Mouse (Mus musculus) ovary, adult 18-20 months (tissue): ENCODE results near the gene Ltbp2.
A peak's percentile ranks its signal among the peaks of the same experiment; 100 is the strongest.

ENCODE experiments used
- DNase-seq: peaks from one replicate; pipeline ENCODE4 v3.0.0; 2022; ENCODE audit warnings: low spot score, mixed read lengths

Ltbp2 gene

DNA sequence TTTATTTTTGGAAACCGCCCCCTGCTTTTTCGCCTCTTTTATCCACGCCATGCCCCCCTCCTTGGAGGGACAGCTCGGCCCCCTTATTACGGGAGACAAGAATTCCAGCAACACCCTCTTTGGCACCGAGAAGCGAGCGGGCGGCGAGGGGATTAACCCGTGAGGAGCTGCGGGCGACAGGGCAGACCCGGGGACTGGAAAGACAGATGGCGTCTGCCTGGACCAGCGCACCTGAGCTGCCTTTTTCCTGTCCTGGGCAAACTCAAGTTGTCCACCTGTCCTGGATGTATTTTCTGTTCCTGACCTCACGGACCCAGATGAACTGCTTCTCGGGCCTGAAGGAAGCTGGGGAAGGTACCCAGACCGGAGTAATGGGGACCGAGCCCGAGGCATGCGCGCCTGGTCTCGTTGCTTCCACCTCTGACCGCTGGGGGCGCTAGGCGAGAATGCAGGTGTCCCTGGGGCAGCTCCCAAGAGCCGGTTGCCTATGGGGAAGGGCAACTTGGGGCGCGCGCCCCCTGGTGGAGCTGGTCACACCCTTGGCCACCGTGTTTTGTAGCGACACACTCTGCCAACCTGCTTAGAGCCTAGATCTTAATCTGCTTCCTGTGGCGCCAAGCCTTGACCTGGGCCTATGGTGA lies at the start of gene Ltbp2:
TSS of gene Ltbp2 (minus strand) at position 52 of the 641 bp plus-strand sequence.
- peak; percentile 56 for DNase-seq

DNA sequence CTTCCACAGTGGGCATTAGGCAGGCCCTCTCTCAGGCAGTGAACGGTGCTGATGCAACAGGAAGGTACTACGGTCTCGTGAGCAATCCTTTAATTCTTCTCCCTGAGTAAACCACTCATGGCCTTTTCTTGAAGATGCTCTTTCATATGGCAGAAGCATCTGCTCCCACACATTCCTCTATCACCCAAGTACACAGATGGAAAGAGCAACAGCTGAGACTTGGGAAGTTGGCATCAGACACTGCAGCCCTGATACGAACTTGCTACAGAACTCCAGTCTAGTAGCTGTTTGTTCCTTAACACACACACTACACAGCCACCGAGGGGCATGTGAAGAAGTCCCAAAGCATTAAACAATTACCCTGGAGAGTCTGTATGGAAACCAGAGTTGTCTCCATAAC lies 48.0 kb upstream of the Ltbp2 start:
- no peak for DNase-seq

- no peak for DNase-seq
These were observed 45.6 kb upstream of the Ltbp2 start for GRCm38 (mm10) chr12:84921881-84922419.

DNA sequence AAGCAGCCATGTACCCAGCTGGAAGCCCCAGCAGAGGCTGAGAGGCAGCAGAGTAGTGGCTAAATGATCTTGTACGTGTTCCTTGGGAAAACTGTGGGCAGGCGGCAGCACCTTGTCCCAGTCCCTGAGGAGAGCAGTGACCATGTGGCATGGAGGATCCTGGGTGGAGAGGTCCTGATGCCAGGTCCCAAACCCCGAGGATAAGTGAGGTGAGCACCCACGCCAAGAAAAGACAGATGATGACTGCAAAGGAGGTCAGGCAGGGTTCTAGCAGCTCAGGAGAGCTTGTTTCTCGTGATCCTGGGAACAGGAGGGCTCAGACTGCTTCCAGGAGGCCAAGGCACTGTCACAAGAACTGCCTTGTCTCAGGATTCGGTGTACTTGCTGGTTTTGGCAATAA lies 42.5 kb upstream of the Ltbp2 start:
- DNase-seq: no peak

DNA sequence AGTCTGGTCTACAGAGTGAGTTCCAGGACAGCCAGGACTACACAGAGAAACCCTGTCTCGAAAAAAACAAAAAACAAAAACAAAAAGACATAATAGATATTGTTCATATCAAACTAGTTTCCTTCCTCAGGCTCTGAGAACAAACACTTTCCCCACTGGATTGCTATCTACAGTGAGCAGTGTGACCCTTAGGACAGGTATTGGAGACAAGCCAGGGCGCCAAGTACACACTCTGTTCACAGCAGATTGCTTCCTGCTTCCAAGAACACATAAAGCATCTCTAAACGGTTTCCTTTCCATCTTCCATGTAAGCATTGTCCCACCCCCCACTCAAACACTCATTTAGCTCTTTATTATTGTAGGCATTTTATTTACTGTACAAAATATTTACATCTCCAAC lies 41.5 kb upstream of the Ltbp2 start:
- no peak for DNase-seq

GRCm38 (mm10) chr12:84914959-84915358 lies 38.6 kb upstream of the Ltbp2 start:
- DNase-seq: no peak

DNA sequence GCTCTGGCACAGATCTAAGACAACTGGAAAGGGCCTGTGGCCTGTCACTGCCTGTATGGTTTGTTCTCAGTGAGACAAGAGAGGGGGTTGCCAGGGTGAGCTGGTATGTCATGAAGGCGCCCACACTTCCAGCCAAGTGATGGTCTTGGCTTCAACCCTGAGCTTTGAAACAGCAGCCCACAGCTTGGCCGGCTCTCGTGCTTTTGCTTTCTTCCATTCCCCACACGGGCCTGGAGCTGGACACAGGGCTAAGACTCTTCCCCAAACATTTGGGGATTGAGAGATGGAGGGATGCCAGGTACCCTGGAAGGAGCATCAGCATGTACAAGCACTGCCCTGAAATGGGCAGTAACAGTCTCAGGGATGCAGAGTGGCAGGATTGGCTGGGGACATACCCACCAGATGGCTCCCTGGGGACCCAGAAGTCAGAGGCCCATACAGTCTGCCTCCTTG lies 36.3 kb upstream of the Ltbp2 start:
- DNase-seq: no peak

DNA sequence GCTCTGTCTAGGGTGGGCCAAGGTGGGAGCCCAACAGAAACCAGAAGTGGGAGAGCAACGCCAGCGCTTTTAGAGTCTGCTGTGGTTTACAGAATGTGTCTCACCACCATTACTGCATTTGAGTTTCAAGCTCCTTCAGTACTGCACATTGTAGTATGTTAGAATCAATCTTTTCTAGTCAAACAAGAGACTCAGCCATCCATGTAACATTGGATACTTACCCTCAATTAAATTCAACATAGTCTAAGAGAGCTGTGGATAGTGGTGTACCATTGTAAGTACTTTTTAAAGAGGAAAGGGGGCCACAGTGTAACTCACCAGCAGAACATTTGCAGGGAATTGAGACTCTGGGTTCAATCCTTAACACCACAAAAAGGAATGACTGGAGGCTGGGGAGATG lies 35.3 kb upstream of the Ltbp2 start:
- DNase-seq: no peak

DNA sequence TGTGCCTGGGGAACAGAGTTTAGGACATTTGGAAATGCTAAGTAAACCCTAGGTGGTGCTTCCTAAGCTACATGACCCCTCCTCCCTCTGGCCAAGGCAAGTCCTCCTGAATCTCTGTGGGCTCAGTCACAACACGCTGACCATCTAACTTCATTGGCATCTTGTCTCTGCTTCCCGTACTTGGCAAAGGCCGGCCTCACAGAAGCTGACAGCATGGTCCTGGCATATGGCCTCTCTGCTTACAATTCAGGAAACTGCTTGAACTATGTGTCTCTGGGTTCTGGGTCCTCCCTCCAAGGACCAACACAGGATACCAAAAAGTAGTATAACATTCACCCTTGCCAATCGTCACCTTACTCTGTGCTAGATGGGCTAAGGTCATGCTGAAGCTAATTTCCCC lies 33.7 kb upstream of the Ltbp2 start:
- no peak for DNase-seq

GRCm38 (mm10) chr12:84907627-84908480 lies 31.5 kb upstream of the Ltbp2 start:
- DNase-seq: no peak

DNA sequence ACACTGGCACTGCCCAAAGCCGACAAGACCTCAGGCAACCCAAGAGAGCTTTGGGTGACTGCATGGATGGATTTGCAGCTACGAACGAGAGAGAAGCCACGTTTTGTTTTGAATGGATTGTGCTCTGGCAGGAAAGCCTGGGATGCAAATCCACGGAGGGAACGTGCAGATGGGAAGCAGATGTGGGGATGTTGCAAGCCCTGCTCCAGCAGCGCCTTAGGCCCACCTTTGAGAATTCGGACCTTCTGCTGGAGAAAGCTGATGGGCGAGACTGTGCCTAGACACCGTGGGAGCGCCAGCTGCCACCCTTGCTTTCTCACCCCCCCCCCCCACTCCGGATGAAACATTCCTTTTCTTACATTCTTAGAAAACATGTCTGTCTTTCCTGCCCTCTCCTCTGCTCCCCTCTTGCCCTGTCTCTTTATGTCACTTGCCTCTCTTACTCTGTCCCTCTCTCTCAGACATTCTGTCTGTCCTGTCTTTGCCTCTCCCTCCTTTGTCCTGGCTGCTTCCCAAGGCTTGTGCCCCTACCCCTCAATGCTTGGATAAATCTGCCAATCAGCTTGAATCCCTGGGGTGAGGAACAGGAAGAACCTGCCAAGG lies 30.8 kb upstream of the Ltbp2 start:
- DNase-seq: no peak

GRCm38 (mm10) chr12:84904399-84904798 lies 28.1 kb upstream of the Ltbp2 start:
- DNase-seq: no peak

DNA sequence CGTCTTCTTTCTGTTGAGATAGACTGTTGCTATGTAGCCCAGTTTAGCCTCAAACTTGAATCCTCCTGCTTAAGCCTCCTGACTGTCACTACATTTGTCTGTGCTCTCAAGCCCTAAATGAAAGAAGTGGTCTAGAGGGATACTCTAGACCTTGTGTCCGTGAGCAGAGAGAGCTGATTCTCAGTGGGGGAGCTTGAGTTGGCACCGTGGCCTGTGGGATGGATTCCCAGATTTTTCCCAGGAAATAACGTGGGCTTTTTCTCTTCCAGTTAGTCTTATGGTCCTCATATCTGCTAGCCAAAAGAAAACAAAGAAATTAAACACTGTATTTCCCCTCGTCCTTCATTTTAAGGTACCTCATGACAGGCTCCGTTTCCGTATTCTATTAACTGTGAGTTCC lies 24.0 kb upstream of the Ltbp2 start:
- DNase-seq: no peak

- no peak for DNase-seq
These were observed 21.0 kb upstream of the Ltbp2 start for GRCm38 (mm10) chr12:84897322-84897721.

GRCm38 (mm10) chr12:84896235-84896634 lies 19.9 kb upstream of the Ltbp2 start:
- no peak for DNase-seq

GRCm38 (mm10) chr12:84893648-84894628 lies 17.6 kb upstream of the Ltbp2 start:
- no peak for DNase-seq

GRCm38 (mm10) chr12:84890289-84890688 lies 14.0 kb upstream of the Ltbp2 start:
- no peak for DNase-seq

- no peak for DNase-seq
These were observed 9.0 kb upstream of the Ltbp2 start for GRCm38 (mm10) chr12:84885107-84885876.

DNA sequence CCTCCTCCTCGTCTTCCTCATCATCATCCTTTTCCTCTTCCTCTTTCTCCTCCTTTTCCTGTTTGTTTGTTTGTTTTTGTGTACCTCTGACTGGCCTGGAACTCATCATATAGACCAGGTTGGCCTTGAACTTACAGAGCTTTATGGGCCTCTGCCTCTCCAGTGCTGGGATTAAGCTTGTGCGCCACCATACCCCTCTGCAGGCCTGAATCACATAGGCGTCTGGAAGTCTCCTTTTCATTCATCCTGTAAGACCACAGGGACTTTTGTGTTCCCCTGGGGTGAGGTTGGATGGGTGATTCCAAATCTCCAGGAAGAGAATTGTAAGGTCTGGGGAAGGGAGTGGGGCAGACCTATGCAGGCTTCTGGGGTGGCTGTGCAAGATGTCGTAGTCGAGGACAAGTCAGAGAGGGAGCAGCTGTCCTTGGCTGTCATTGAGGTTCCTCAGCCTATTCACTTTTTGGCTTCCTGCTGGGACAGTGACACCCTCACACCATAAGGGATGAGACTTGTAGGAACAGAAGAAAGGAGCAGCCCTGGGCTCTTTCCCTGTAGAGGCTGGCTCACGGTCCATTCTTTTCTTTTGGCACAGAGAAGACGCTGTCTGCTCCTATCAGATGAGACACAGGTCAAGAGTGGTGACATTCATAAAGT lies 8.2 kb upstream of the Ltbp2 start:
- no peak for DNase-seq

DNA sequence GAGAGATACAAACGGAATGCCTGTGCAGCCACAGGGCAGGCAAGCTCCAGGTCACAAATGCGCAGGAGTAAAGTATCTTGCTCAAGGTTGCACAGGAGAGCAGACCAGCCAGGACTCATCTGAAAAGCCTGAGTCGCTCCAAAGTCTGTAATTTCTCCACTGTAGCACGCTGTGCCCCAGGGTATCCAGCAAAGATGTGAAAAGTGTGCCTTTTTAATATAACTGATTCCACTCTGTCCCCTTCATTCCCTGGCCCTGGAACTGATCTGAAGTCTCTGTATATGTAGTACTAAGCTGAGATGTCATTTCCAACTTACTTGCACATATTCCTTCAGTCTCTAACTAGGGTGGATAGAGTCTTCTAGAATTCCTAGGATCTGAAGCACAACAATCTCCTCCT lies 6.5 kb upstream of the Ltbp2 start:
- no peak for DNase-seq
